Comparison of ENCODE assay signal across 8 mouse cellular contexts in genomic region chr7:90028888-90029547, GRCm38 (mm10). TPM values are rescaled to one million over a fixed set of nuclear protein-coding genes. Genes with fewer than 3 reads are reported as not detected.
A peak's percentile ranks its signal among the peaks of the same experiment; 100 is the strongest.
DNase-seq lines count a peak whose midpoint lies in the region; ATAC-seq and TF ChIP-seq lines count a peak whose summit lies in the region.

No protein-coding gene starts in this region.

- intact Hi-C loops in left cerebral cortex, postnatal 36 days (cut with DNase I) = loop anchor here (5.0 kb wide), 1 partner anchor 103 kb away; the partner anchor contains the start of gene Picalm

- peak; percentile 93 for ATAC-seq in hindbrain, embryonic 15.5 days (ENCODE audit: low FRiP score, low read depth)
- peak; percentile 89 for ATAC-seq in midbrain, postnatal 0 days (ENCODE audit: low FRiP score)
- no peak for ATAC-seq in erythroblast, adult 5-6 weeks (replicated peaks; ENCODE audit: low FRiP score, poor library complexity, severe bottlenecking)

- no peaks in the 10 kb centered on the region for H3K27me3 ChIP-seq in cerebellum, adult 2 months (ENCODE audit: control insufficient read depth, insufficient read depth, low read length)
- H3K27me3 ChIP-seq in hindbrain, embryonic 15.5 days = no peaks in the 10 kb centered on the region
- no peaks in the 10 kb centered on the region for H3K27me3 ChIP-seq in midbrain, postnatal 0 days (ENCODE audit: insufficient read depth, low read length)

- DNase-seq in adrenal gland, postnatal 10 days = peak; percentile 47
- no peak for DNase-seq in adrenal gland, adult 8-10 months
- peak; percentile 83 to 91 for DNase-seq in cerebellum, adult 2 months
- peak; percentile 72 for DNase-seq in forelimb bud, embryonic 11.5 days (ENCODE audit: low read depth, low spot score)
- peak; percentile 42 to 45 for DNase-seq in left cerebral cortex, postnatal 36 days (ENCODE audit: low spot score in 2 of 2)
- peak; percentile 93 for DNase-seq in midbrain, postnatal 0 days (ENCODE audit: low spot score)

- H3K4me1 ChIP-seq in cerebellum, adult 2 months (ENCODE audit: control insufficient read depth, insufficient read depth, low read length) = peaks cover 19% of the 10 kb centered on the region; the same call in 1 of the 2 replicates
- H3K4me1 ChIP-seq in hindbrain, embryonic 15.5 days (replicated peaks) = peaks cover 22% of the 10 kb centered on the region
- peaks cover 19% of the 10 kb centered on the region for H3K4me1 ChIP-seq in midbrain, postnatal 0 days (ENCODE audit: insufficient read depth, low read length)

- H3K36me3 ChIP-seq in hindbrain, embryonic 15.5 days = no peaks in the 10 kb centered on the region
- no peaks in the 10 kb centered on the region for H3K36me3 ChIP-seq in midbrain, postnatal 0 days (ENCODE audit: insufficient read depth, low read length)

- H3K4me2 ChIP-seq in hindbrain, embryonic 15.5 days = peak overlapping the region; percentile 32
- H3K4me2 ChIP-seq in midbrain, postnatal 0 days (ENCODE audit: low read depth, low read length, poor library complexity, severe bottlenecking) = peak overlapping the region; percentile 28

- no peak overlapping the region for H3K9ac ChIP-seq in hindbrain, embryonic 15.5 days
- no peak overlapping the region for H3K9ac ChIP-seq in midbrain, postnatal 0 days (replicated peaks; ENCODE audit: low read length, poor library complexity, severe bottlenecking)

- peak overlapping the region; percentile 4 for H3K4me3 ChIP-seq in cerebellum, adult 2 months (replicated peaks; ENCODE audit: insufficient read depth, low read depth, low read length)
- H3K4me3 ChIP-seq in hindbrain, embryonic 15.5 days = peak overlapping the region; percentile 1; the same call in 1 of the 2 replicates
- no peak overlapping the region for H3K4me3 ChIP-seq in midbrain, postnatal 0 days (ENCODE audit: low read depth, low read length)

- TF ChIP-seq POLR2A in cerebellum, adult 2 months (IDR thresholded peaks at IDR 0.05; ENCODE audit: borderline replicate concordance, insufficient read depth, low read length) = no peak

- peak overlapping the region; percentile 96 for H3K27ac ChIP-seq in cerebellum, adult 2 months (ENCODE audit: insufficient read depth, low read length)
- H3K27ac ChIP-seq in hindbrain, embryonic 15.5 days (replicated peaks) = peak overlapping the region; percentile 75
- H3K27ac ChIP-seq in midbrain, postnatal 0 days (ENCODE audit: low read depth, low read length) = peak overlapping the region; percentile 80

- no peak for TF ChIP-seq CTCF in cerebellum, adult 2 months (IDR thresholded peaks at IDR 0.05; ENCODE audit: borderline replicate concordance, insufficient read depth, low read depth, low read length)
- no peak for TF ChIP-seq CTCF in midbrain, postnatal 0 days (IDR thresholded peaks at IDR 0.05)

- 2% methylated on average over 8 of the region's 8 CpGs for WGBS in cerebellum, adult 2 months
- 6% methylated on average over 8 of the region's 8 CpGs for WGBS in hindbrain, embryonic 15.5 days
- 3% methylated on average over 8 of the region's 8 CpGs for WGBS in midbrain, postnatal 0 days

- H3K9me3 ChIP-seq in hindbrain, embryonic 15.5 days = no peaks in the 10 kb centered on the region
- H3K9me3 ChIP-seq in midbrain, postnatal 0 days (ENCODE audit: low read length) = no peaks in the 10 kb centered on the region

RNA-seq across cellular contexts. Expression of gene Eed, which starts 48.2 kb away (rescaled TPM):
- 10 to 100 TPM; 46.0 to 52.6 TPM for total RNA-seq in adrenal gland, postnatal 10 days (2021)
- total RNA-seq in adrenal gland, adult 8-10 months (2022) = 10 to 100 TPM; 44.8 to 61.1 (median 52.2) TPM
- 48.2 and 49.7 TPM in 2 replicates for polyA plus RNA-seq in cerebellum, adult 2 months (2012; rRNA removed)
- polyA plus RNA-seq in hindbrain, embryonic 15.5 days (2015; fragmentation: Nextera tagmentation; extraction: Ambion mirVana) = 32.7 and 36.0 TPM in 2 replicates
- 10 to 100 TPM; 27.6 to 47.0 TPM for total RNA-seq in left cerebral cortex, postnatal 36 days (2021)
- 25.4 and 29.5 TPM in 2 replicates for total RNA-seq in midbrain, postnatal 0 days (2014; rRNA removed)
- polyA plus RNA-seq in midbrain, postnatal 0 days (2015; fragmentation: Nextera tagmentation; extraction: Ambion mirVana) = 14.3 and 18.0 TPM in 2 replicates
- 55.8 and 69.2 TPM in 2 replicates for total RNA-seq in erythroblast, adult 5-6 weeks (2015; ENCODE audit: low replicate concordance)
- total RNA-seq in erythroblast, adult 5-6 weeks (2017; ENCODE audit: low replicate concordance) = 48.7 and 51.6 TPM in 2 replicates
